ENCODE assay signal across 11 mouse cellular contexts in the genomic region with DNA sequence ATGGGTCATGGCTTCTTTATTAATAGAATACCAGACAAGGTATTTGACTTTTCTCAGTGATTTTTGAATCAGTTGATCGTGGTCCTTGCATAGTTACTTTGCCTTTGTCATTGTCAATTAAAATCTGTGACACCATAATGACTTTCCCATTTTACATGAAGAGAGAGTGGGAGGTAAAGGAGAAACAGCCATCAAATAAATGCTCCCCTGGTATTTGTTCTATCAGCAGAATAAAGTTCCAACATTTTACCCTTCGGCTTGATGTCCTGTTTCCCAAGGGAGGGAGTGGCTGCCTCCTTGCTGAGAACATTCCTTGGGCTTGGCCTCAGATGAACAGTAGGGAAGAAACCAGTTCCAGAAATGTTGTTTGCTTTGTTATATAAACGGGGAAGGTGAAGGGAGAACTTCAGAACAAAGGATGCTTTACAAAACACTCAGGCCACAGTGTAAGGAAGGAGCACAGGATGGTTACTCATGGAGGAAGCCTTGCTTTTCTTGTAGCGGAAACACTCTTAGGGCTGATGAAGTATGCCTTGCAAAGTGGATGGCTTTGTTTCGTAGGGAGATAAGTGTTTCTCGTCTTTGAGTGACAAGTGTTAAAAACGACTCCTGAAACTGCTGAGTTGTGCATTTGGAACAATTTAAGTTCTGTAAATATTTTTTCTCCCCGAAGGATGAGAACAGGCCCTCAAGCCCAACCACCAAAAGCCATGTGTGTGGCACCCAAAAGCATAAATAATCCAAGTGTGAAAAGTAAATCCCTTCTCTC.
"Had no signal": no experiment of that assay in that cellular context is flagged by ENCODE, and none has a peak within 500 bp of the region (broad histone marks: within the 10 kb centered on the region; RNA-seq: fewer than 3 reads in every experiment).

No protein-coding gene starts in this region.

- H3K27me3 ChIP-seq: limb, embryonic 12.5 days; liver, embryonic 13.5 days; midbrain, embryonic 15.5 days; neural tube, embryonic 12.5 days had no signal

- H3K4me1 ChIP-seq: limb, embryonic 12.5 days; liver, embryonic 13.5 days; midbrain, embryonic 15.5 days; neural tube, embryonic 12.5 days had no signal

- H3K9me3 ChIP-seq: limb, embryonic 12.5 days; liver, embryonic 13.5 days; midbrain, embryonic 15.5 days; neural tube, embryonic 12.5 days had no signal

- H3K9ac ChIP-seq: limb, embryonic 12.5 days; liver, embryonic 13.5 days; liver, postnatal 0 days; midbrain, embryonic 15.5 days; neural tube, embryonic 12.5 days had no signal

- H3K4me2 ChIP-seq: limb, embryonic 12.5 days; liver, embryonic 13.5 days; midbrain, embryonic 15.5 days; neural tube, embryonic 12.5 days had no signal

- H3K4me3 ChIP-seq: limb, embryonic 12.5 days; liver, embryonic 13.5 days; midbrain, embryonic 15.5 days; neural tube, embryonic 12.5 days had no signal

- DNase-seq: kidney, adult 11 months; kidney, adult 9 months; kidney, postnatal 25 days; liver; liver, embryonic 13.5 days; liver, postnatal 0 days; thymus, postnatal 4 days had no signal

- H3K36me3 ChIP-seq: limb, embryonic 12.5 days; liver, embryonic 13.5 days; midbrain, embryonic 15.5 days; neural tube, embryonic 12.5 days had no signal

- ATAC-seq: liver, postnatal 0 days; midbrain, embryonic 15.5 days had no signal

- H3K27ac ChIP-seq: limb, embryonic 12.5 days; liver, embryonic 13.5 days; midbrain, embryonic 15.5 days; neural tube, embryonic 12.5 days; stomach, postnatal 0 days had no signal
